Mouse (Mus musculus): ENCODE results near the gene Pam.

Pam gene

DNA sequence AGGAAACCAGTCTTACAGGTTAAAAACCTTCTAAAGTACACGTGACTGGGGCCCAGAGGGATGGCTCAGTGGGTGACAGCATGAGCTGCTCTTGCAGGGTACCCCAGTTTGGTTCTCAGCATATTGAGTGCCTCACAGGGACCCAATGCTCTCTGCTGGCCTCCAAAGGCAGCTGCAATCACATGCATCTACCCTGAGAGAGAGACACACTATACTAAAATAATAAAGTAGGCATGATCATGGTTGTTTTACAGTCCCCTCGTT is 178.5 kb downstream of the Pam start:
- Histone ChIP-seq H3K27me3 (ENCODE audit: insufficient read depth, low read length) (no peaks in the 10 kb centered on the region), H3K36me3 (ENCODE audit: insufficient read depth, low read length) (no peaks in the 10 kb centered on the region), H3K4me1 (replicated peaks; ENCODE audit: low read depth, low read length) (no peaks in the 10 kb centered on the region), H3K9me3 (ENCODE audit: low read length) (no peaks in the 10 kb centered on the region), H3K4me3 (replicated peaks; ENCODE audit: low read length) (no peak overlapping the region)
- no peak for TF ChIP-seq CTCF (conservative IDR thresholded peaks at IDR 0.05; ENCODE audit: low read length)
- TF ChIP-seq NANOG (IDR thresholded peaks at IDR 0.05; ENCODE audit: borderline replicate concordance, low read length), result no peak
- no peak for TF ChIP-seq POU5F1 (IDR thresholded peaks at IDR 0.05; ENCODE audit: borderline replicate concordance, low read length)

DNA sequence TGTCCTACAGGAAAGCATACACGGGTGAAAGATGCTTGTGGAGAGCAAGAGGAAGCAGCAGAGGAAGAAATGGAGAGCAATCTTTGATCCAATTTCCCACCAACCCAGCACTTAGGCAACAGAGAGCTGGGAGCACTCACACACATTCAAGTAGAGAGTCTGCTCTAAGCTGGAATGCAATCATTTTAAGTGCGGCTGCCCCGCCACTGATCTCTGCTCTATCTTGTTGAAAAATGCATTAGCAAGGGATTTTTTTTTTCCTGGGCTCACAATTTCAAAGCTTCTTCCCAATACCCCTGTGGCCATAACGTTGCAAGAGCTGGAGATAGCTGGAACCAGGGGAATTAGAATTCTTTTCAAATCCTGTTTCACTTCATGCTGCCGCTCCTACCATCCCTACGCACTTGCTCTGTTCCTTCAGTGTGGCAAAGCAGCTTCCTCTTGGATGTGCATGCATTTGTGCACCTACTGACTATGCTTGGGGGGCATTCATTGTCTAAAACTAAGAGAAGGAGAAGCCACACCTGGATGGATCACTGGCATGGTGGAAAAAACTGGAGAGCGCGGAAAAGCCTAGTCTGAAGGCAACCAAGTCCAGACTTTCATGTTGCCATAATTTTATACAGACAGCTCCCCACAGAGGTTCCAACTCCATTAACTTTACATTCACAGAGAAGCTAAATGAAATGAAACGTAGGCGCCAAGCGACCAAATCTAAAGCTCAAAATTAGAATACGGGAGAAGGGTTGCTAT is 179.1 kb downstream of the Pam start:
- Histone ChIP-seq H3K4me3 (replicated peaks; ENCODE audit: low read length) (0 out of 2 replicates have a peak overlapping the region, but pooled peaks have one; percentile 4), H3K4me1 (replicated peaks; ENCODE audit: low read depth, low read length) (no peaks in the 10 kb centered on the region), H3K27me3 (ENCODE audit: insufficient read depth, low read length) (no peaks in the 10 kb centered on the region), H3K9me3 (ENCODE audit: low read length) (no peaks in the 10 kb centered on the region), H3K36me3 (ENCODE audit: insufficient read depth, low read length) (no peaks in the 10 kb centered on the region)
- no peak for TF ChIP-seq POU5F1 (IDR thresholded peaks at IDR 0.05; ENCODE audit: borderline replicate concordance, low read length)

DNA sequence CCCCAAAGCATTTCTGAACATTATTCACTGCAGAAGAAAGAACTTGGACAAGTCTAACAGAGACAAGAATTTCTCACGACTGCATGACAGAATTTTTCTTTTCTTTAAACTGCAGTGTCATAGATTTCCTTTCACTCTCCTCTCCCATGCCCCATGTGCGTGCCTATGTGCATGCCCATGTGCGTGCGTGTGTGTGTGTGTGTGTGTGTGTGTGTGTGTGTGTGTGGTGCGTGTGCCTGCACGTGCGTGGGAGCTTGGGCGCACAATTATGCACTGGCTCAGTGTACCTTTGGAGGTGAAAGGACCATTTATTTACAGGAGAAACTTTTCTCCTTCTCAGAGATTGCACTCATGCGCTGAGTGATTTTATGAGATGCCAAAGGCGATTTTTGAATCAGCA is 179.7 kb downstream of the Pam start:
- no peaks in the 10 kb centered on the region for H3K27me3 ChIP-seq (ENCODE audit: insufficient read depth, low read length)
- no peak overlapping the region for H3K4me3 ChIP-seq (replicated peaks; ENCODE audit: low read length)
- no peaks in the 10 kb centered on the region for H3K4me1 ChIP-seq (replicated peaks; ENCODE audit: low read depth, low read length)
- TF ChIP-seq CTCF (conservative IDR thresholded peaks at IDR 0.05; ENCODE audit: low read length) (no peak), NANOG (IDR thresholded peaks at IDR 0.05; ENCODE audit: borderline replicate concordance, low read length) (no peak), POU5F1 (IDR thresholded peaks at IDR 0.05; ENCODE audit: borderline replicate concordance, low read length) (no peak)
- H3K36me3 ChIP-seq (ENCODE audit: insufficient read depth, low read length), result no peaks in the 10 kb centered on the region
- no peaks in the 10 kb centered on the region for H3K9me3 ChIP-seq (ENCODE audit: low read length)

DNA sequence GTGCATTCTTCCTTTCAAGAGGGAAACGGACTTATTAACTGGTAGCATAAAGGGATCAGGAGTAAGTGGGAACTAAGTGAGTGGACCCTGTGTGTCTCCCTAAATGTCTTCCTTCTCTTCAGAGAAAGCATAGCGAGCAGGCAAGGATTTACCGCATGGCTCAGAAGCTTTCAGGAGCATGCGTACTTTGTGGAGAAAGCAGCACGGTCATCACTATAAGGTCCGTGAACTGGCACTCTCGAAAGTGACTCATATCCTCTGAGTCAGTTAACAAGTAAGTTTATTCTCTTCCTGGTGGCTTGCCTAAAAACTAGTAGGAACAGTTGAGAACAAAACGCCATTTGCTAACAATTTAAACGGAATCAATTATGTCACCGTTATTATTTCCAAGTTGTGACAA is 184.6 kb downstream of the Pam start:
- TF ChIP-seq POU5F1 (IDR thresholded peaks at IDR 0.05; ENCODE audit: borderline replicate concordance, low read length) (no peak), CTCF (conservative IDR thresholded peaks at IDR 0.05; ENCODE audit: low read length) (no peak), NANOG (IDR thresholded peaks at IDR 0.05; ENCODE audit: borderline replicate concordance, low read length) (no peak)
- Histone ChIP-seq H3K4me1 (replicated peaks; ENCODE audit: low read depth, low read length) (no peaks in the 10 kb centered on the region), H3K4me3 (replicated peaks; ENCODE audit: low read length) (no peak overlapping the region), H3K27me3 (ENCODE audit: insufficient read depth, low read length) (no peaks in the 10 kb centered on the region), H3K36me3 (ENCODE audit: insufficient read depth, low read length) (no peaks in the 10 kb centered on the region), H3K9me3 (ENCODE audit: low read length) (no peaks in the 10 kb centered on the region)

DNA sequence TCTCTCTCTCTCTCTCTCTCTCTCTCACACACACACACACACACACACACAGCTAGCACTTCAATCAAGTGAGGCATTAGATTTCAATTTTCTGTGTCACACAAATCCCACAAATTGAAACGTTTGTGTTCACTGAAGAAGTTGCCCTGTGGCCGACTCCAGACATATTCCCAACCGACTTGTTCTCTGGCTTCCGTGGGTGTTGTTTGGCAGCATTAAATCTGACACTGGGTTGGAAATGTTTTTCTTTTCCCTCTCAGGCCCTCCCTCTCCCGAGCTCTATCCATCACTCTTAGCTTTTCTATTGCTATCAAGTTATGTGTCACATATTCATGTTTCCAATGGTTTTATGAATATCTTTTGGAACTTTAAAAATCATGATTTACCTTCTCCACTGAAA is 185.9 kb downstream of the Pam start:
- no peaks in the 10 kb centered on the region for H3K9me3 ChIP-seq (ENCODE audit: low read length)
- no peaks in the 10 kb centered on the region for H3K36me3 ChIP-seq (ENCODE audit: insufficient read depth, low read length)
- no peak overlapping the region for H3K4me3 ChIP-seq (replicated peaks; ENCODE audit: low read length)
- no peaks in the 10 kb centered on the region for H3K27me3 ChIP-seq (ENCODE audit: insufficient read depth, low read length)
- TF ChIP-seq CTCF (conservative IDR thresholded peaks at IDR 0.05; ENCODE audit: low read length), result no peak
- no peaks in the 10 kb centered on the region for H3K4me1 ChIP-seq (replicated peaks; ENCODE audit: low read depth, low read length)

DNA sequence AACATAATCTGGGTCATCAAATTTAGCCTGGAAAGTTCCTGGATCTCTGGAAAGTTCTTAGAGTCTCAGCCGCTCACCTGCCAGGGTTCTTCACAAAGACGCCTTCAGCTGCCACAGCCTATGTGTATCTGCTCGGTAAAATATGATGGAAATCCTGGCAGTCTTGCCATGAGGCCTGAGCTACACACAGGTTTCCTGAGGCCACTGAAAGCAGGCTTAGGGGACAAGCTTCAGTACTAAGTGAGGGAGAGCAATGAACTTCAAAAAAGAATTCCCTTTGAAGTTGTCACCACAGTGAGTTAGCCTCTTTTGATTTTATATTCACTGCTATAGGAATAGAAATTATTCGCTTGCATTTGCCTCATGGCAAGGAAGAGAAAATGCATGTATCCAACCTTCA is 186.7 kb downstream of the Pam start:
- Histone ChIP-seq H3K27me3 (ENCODE audit: insufficient read depth, low read length) (no peaks in the 10 kb centered on the region), H3K36me3 (ENCODE audit: insufficient read depth, low read length) (no peaks in the 10 kb centered on the region), H3K9me3 (ENCODE audit: low read length) (no peaks in the 10 kb centered on the region), H3K4me3 (replicated peaks; ENCODE audit: low read length) (no peak overlapping the region), H3K4me1 (replicated peaks; ENCODE audit: low read depth, low read length) (no peaks in the 10 kb centered on the region)
- TF ChIP-seq POU5F1 (IDR thresholded peaks at IDR 0.05; ENCODE audit: borderline replicate concordance, low read length) (no peak), CTCF (conservative IDR thresholded peaks at IDR 0.05; ENCODE audit: low read length) (no peak)

DNA sequence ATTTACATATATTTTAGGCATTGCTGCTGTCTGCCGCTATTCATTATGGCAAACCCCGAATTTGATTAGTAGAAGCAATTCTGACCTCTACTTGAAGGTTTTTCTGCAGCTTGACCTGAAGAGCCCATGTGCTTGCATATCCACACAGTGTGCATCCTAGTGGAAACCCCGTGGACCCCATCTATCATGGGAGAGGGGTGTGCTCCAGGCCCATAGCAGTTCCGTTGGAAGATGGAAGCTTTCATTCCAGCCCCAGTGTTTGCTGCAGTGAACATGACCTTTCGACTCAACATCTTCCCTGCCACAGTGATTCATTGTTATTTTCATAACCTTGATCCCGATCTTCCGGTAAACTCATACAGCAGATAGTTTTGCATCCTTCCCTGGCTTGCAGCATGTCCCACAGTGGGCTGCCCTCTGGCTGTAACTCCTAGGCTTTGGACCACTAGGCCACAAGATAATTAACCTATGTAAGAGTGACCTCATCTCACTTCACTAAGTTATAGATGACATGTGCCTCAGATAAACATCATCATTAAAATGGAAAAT is 191.5 kb downstream of the Pam start:
- H3K4me1 ChIP-seq (replicated peaks; ENCODE audit: low read depth, low read length), result no peaks in the 10 kb centered on the region
- H3K9me3 ChIP-seq (ENCODE audit: low read length), result no peaks in the 10 kb centered on the region
- H3K4me3 ChIP-seq (replicated peaks; ENCODE audit: low read length), result no peak overlapping the region
- H3K27me3 ChIP-seq (ENCODE audit: insufficient read depth, low read length), result no peaks in the 10 kb centered on the region
- TF ChIP-seq POU5F1 (IDR thresholded peaks at IDR 0.05; ENCODE audit: borderline replicate concordance, low read length) (no peak), CTCF (conservative IDR thresholded peaks at IDR 0.05; ENCODE audit: low read length) (no peak), NANOG (IDR thresholded peaks at IDR 0.05; ENCODE audit: borderline replicate concordance, low read length) (no peak)
- H3K36me3 ChIP-seq (ENCODE audit: insufficient read depth, low read length), result no peaks in the 10 kb centered on the region

DNA sequence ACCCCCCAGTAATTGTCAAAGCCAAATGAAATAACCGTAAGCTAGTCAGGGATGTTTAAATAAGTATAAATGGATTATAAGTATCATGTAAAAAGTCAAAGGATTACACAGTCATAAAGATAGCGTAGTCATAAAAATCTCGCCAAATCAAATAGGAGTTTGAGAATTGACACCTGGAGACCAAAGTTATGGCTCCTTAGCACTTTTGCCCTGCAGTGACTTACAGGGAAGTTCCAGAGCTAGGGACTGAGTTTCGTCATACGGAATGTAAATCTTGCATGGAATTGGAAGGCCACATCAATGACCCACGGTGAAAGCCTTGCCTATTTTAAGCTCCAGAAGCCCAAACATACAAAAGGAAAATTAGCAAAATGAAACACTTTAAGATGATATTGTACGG is 192.6 kb downstream of the Pam start:
- TF ChIP-seq CTCF (conservative IDR thresholded peaks at IDR 0.05; ENCODE audit: low read length) (no peak), POU5F1 (IDR thresholded peaks at IDR 0.05; ENCODE audit: borderline replicate concordance, low read length) (no peak), NANOG (IDR thresholded peaks at IDR 0.05; ENCODE audit: borderline replicate concordance, low read length) (no peak)
- H3K9me3 ChIP-seq (ENCODE audit: low read length), result no peaks in the 10 kb centered on the region
- H3K27me3 ChIP-seq (ENCODE audit: insufficient read depth, low read length), result no peaks in the 10 kb centered on the region
- no peak overlapping the region for H3K4me3 ChIP-seq (replicated peaks; ENCODE audit: low read length)
- no peaks in the 10 kb centered on the region for H3K36me3 ChIP-seq (ENCODE audit: insufficient read depth, low read length)
- H3K4me1 ChIP-seq (replicated peaks; ENCODE audit: low read depth, low read length), result no peaks in the 10 kb centered on the region

DNA sequence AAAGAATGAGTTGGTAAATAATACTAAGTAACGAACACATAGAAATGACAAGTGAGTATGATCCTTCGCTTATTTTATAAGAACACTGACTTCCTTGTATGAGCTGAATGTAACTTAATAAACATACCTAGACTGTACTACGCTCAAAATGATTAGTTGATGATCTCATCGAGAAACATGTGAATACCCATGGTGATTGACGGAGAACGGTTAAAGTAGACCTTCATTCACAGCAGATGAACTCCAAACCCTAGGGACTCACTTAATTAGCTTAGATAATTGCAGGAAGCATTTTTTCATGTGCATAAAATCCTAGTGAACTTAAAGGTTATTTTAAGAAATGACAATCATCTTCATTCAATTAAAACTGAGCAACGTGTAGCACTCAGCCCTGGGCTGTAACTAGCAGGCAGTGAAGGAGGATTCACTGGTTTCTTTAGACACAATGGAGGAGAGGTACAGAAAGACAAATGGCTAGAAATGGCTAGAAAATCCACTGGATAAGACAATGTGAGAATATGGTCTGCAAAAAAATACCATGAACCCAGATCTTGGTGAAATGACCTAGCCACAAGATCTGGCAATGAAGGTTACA is 194.8 kb downstream of the Pam start:
- H3K4me1 ChIP-seq (replicated peaks; ENCODE audit: low read depth, low read length), result no peaks in the 10 kb centered on the region
- H3K36me3 ChIP-seq (ENCODE audit: insufficient read depth, low read length), result no peaks in the 10 kb centered on the region
- TF ChIP-seq NANOG (IDR thresholded peaks at IDR 0.05; ENCODE audit: borderline replicate concordance, low read length) (no peak), POU5F1 (IDR thresholded peaks at IDR 0.05; ENCODE audit: borderline replicate concordance, low read length) (no peak)
- H3K27me3 ChIP-seq (ENCODE audit: insufficient read depth, low read length), result no peaks in the 10 kb centered on the region
- H3K9me3 ChIP-seq (ENCODE audit: low read length), result no peaks in the 10 kb centered on the region
- no peak overlapping the region for H3K4me3 ChIP-seq (replicated peaks; ENCODE audit: low read length)

Data from E14TG2a.4 (cell line).